In the genomic region with DNA sequence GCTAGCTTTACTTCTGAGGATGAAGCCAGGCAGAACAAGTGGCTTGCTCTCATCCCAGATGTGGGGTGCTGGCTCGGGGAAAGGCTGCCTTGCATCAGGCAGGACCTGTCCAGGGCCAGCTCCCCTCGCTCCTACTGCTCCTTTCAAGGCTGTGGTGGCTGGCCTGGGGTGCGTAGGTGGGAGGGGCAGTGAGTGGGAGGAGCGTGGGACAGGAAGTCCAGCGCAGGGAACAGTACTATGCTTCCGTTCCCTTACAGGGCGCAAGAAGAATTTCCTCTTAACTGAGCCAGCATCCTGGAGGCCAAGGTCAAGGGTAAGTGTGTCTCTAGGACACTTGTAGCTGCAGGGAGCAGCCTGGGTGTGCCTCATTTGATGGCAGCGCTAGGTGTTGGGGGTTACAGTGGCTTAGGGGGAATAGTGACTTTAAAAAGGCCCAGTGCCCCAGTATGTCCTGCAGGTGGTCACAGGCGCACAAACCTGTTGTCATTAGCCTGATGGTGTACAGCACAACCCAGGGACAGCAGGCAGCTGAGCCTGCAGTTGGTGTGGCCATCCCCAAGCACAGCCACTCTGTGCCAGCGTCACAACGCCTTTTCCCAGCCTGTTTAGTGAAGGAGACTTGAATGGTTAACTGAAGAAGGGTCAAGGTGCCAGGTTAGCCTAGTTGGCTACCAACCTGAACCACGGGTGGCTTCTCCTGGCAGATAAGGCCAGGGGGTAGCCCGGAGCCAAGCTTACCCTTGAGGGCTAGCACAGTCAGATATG, we compare ENCODE assay signal across 7 mouse cellular contexts. TPM values are rescaled to one million over a fixed set of nuclear protein-coding genes. Genes with fewer than 3 reads are reported as not detected.
A peak's percentile ranks its signal among the peaks of the same experiment; 100 is the strongest.
DNase-seq lines count a peak whose midpoint lies in the region.

No protein-coding gene starts in this region.

- peak; percentile 33 for DNase-seq in ovary, postnatal 36 days (ENCODE audit: low spot score)
- no peak for DNase-seq in ovary, postnatal 10 days (ENCODE audit: low spot score)
- peak; percentile 46 to 50 for DNase-seq in heart, adult 9 months (ENCODE audit: low spot score in 2 of 2)
- DNase-seq in kidney, postnatal 36 days, result peak; percentile 62 to 69
- DNase-seq in B cell, adult 2 months, result no peak
- DNase-seq in urinary bladder, postnatal 14 days (ENCODE audit: low spot score), result no peak
- no peak for DNase-seq in layer of hippocampus, postnatal 25 days (ENCODE audit: extremely low spot score in 1 of 2, low spot score in 1 of 2)

RNA-seq across cellular contexts. Expression of a gene that starts 10.1 kb away (rescaled TPM):
- total RNA-seq in layer of hippocampus, postnatal 25 days (2021), result 10 to 100 TPM; 43.6 to 44.2 TPM

Comparison
In these comparisons a context has a peak if more than half of its experiments do, and no peak if none do; other contexts are left out.
1. DNase-seq: peak in ovary, postnatal 36 days (single experiment), heart, adult 9 months (2 of 2) and kidney, postnatal 36 days (2 of 2); none in ovary, postnatal 10 days (single experiment), B cell, adult 2 months (0 of 2), urinary bladder, postnatal 14 days (single experiment) and layer of hippocampus, postnatal 25 days (0 of 2).